ENCODE assay signal across 19 mouse cellular contexts in the genomic region with DNA sequence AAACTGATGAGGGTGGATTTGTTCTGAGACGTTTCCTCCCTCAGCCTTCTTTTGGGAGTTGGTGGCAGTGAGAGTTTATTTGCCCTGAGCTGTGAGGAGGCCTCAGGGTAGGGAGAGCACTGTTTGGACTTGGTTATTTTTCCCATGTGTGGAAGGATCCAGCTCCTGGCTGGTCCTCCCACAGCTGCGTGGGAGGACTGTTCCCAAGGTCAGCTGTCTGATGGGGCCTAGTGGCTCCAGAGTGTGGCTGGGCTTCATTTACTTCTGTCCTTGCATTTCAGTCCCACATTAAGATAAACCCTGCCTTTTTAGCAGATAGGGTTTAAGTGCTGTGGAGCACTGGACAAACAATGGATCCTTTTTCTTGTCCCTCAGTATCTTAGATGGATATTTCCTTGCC. TPM values are rescaled to one million over a fixed set of nuclear protein-coding genes. Genes with fewer than 3 reads are reported as not detected.
A peak's percentile ranks its signal among the peaks of the same experiment; 100 is the strongest.
DNase-seq lines count a peak whose midpoint lies in the region; ATAC-seq lines count a peak whose summit lies in the region.
"Had no signal": no experiment of that assay in that cellular context is flagged by ENCODE, and none has a peak within 500 bp of the region (broad histone marks: within the 10 kb centered on the region; RNA-seq: fewer than 3 reads in every experiment).

No protein-coding gene starts in this region.

- peak overlapping the region; percentile 8; the same call in 1 of the 2 replicates for H3K9ac ChIP-seq in forebrain, embryonic 12.5 days
- no peak overlapping the region for H3K9ac ChIP-seq in forebrain, embryonic 13.5 days
- H3K9ac ChIP-seq in hindbrain, embryonic 13.5 days: peak overlapping the region; percentile 21; the same call in 1 of the 2 replicates
- H3K9ac ChIP-seq in neural tube, embryonic 12.5 days: peak overlapping the region; percentile 13; the same call in 1 of the 2 replicates
- H3K9ac ChIP-seq in stomach, embryonic 15.5 days: no peak overlapping the region
- H3K9ac ChIP-seq: embryonic facial prominence, embryonic 13.5 days; hindbrain, embryonic 14.5 days; liver, embryonic 12.5 days; lung, embryonic 15.5 days had no signal

- no peak for DNase-seq in hindbrain, embryonic 10.5 days (ENCODE audit: low spot score)
- DNase-seq in neural tube, embryonic 10.5 days (ENCODE audit: extremely low spot score, low spot score): no peak
- DNase-seq in cerebellum, postnatal 14 days: no peak
- DNase-seq: cerebellum, adult 11 months; thymus, adult 2 months had no signal

- no peak for ATAC-seq in forebrain, embryonic 12.5 days (ENCODE audit: low FRiP score)
- ATAC-seq in forebrain, embryonic 13.5 days: no peak
- no peak for ATAC-seq in hindbrain, embryonic 13.5 days (ENCODE audit: low FRiP score)
- no peak for ATAC-seq in neural tube, embryonic 12.5 days (ENCODE audit: low FRiP score, low read depth)
- ATAC-seq in stomach, embryonic 15.5 days (ENCODE audit: insufficient read depth, low FRiP score, low read depth): no peak
- ATAC-seq: intestine, postnatal 0 days; liver, embryonic 12.5 days; Patski had no signal

- WGBS in forebrain, embryonic 12.5 days: 74% methylated on average over 2 of the region's 2 CpGs
- WGBS in forebrain, embryonic 13.5 days: 71% methylated on average over 2 of the region's 2 CpGs
- WGBS in hindbrain, embryonic 13.5 days: 66% methylated on average over 2 of the region's 2 CpGs
- 75% methylated on average over 2 of the region's 2 CpGs for WGBS in hindbrain, embryonic 10.5 days
- 69% methylated on average over 2 of the region's 2 CpGs for WGBS in neural tube, embryonic 12.5 days
- WGBS in stomach, embryonic 15.5 days: 44% methylated on average over 2 of the region's 2 CpGs

- H3K27ac ChIP-seq in forebrain, embryonic 12.5 days: no peak overlapping the region
- no peak overlapping the region for H3K27ac ChIP-seq in forebrain, embryonic 13.5 days
- H3K27ac ChIP-seq in hindbrain, embryonic 13.5 days: peak overlapping the region; percentile 24; the same call in 1 of the 2 replicates
- H3K27ac ChIP-seq in hindbrain, embryonic 10.5 days: no peak overlapping the region
- H3K27ac ChIP-seq in neural tube, embryonic 12.5 days: no peak overlapping the region
- H3K27ac ChIP-seq in stomach, embryonic 15.5 days: peak overlapping the region; percentile 35; the same call in 1 of the 2 replicates
- H3K27ac ChIP-seq: forebrain, embryonic 10.5 days; hindbrain, embryonic 14.5 days; liver, embryonic 12.5 days; lung, embryonic 15.5 days had no signal

- H3K4me3 ChIP-seq in forebrain, embryonic 12.5 days (replicated peaks): no peak overlapping the region
- H3K4me3 ChIP-seq in forebrain, embryonic 13.5 days: no peak overlapping the region
- H3K4me3 ChIP-seq in hindbrain, embryonic 13.5 days: no peak overlapping the region
- H3K4me3 ChIP-seq in hindbrain, embryonic 10.5 days: no peak overlapping the region
- H3K4me3 ChIP-seq in neural tube, embryonic 12.5 days: no peak overlapping the region
- H3K4me3 ChIP-seq in stomach, embryonic 15.5 days (replicated peaks): no peak overlapping the region
- H3K4me3 ChIP-seq: embryonic facial prominence, embryonic 13.5 days; forebrain, embryonic 10.5 days; liver, embryonic 12.5 days; lung, embryonic 15.5 days had no signal

- H3K4me2 ChIP-seq in forebrain, embryonic 12.5 days: no peak overlapping the region
- no peak overlapping the region for H3K4me2 ChIP-seq in forebrain, embryonic 13.5 days
- H3K4me2 ChIP-seq in hindbrain, embryonic 13.5 days: no peak overlapping the region
- no peak overlapping the region for H3K4me2 ChIP-seq in neural tube, embryonic 12.5 days (replicated peaks)
- no peak overlapping the region for H3K4me2 ChIP-seq in stomach, embryonic 15.5 days
- H3K4me2 ChIP-seq: embryonic facial prominence, embryonic 13.5 days; hindbrain, embryonic 14.5 days; liver, embryonic 12.5 days; lung, embryonic 15.5 days had no signal

- no peaks in the 10 kb centered on the region for H3K27me3 ChIP-seq in forebrain, embryonic 12.5 days
- no peaks in the 10 kb centered on the region for H3K27me3 ChIP-seq in forebrain, embryonic 13.5 days
- H3K27me3 ChIP-seq in hindbrain, embryonic 13.5 days: no peaks in the 10 kb centered on the region
- H3K27me3 ChIP-seq in hindbrain, embryonic 10.5 days (ENCODE audit: insufficient read depth, poor library complexity, severe bottlenecking): no peaks in the 10 kb centered on the region
- no peaks in the 10 kb centered on the region for H3K27me3 ChIP-seq in neural tube, embryonic 12.5 days (replicated peaks)
- H3K27me3 ChIP-seq in stomach, embryonic 15.5 days (replicated peaks): no peaks in the 10 kb centered on the region
- H3K27me3 ChIP-seq: embryonic facial prominence, embryonic 13.5 days; liver, embryonic 12.5 days; lung, embryonic 15.5 days; Patski had no signal

- H3K9me3 ChIP-seq in forebrain, embryonic 12.5 days: no peaks in the 10 kb centered on the region
- no peaks in the 10 kb centered on the region for H3K9me3 ChIP-seq in forebrain, embryonic 13.5 days (replicated peaks)
- H3K9me3 ChIP-seq in hindbrain, embryonic 13.5 days: no peaks in the 10 kb centered on the region
- no peaks in the 10 kb centered on the region for H3K9me3 ChIP-seq in hindbrain, embryonic 10.5 days
- no peaks in the 10 kb centered on the region for H3K9me3 ChIP-seq in neural tube, embryonic 12.5 days
- H3K9me3 ChIP-seq in stomach, embryonic 15.5 days: no peaks in the 10 kb centered on the region
- H3K9me3 ChIP-seq: embryonic facial prominence, embryonic 13.5 days; forebrain, embryonic 10.5 days; liver, embryonic 12.5 days; lung, embryonic 15.5 days had no signal

- peaks cover 37% of the 10 kb centered on the region for H3K36me3 ChIP-seq in forebrain, embryonic 12.5 days (replicated peaks)
- H3K36me3 ChIP-seq in forebrain, embryonic 13.5 days (ENCODE audit: poor library complexity, severe bottlenecking): peaks cover 39% of the 10 kb centered on the region
- peaks cover 30% of the 10 kb centered on the region for H3K36me3 ChIP-seq in hindbrain, embryonic 13.5 days
- peaks cover 39% of the 10 kb centered on the region for H3K36me3 ChIP-seq in hindbrain, embryonic 10.5 days
- H3K36me3 ChIP-seq in neural tube, embryonic 12.5 days: peaks cover 30% of the 10 kb centered on the region
- peaks cover 15% of the 10 kb centered on the region for H3K36me3 ChIP-seq in stomach, embryonic 15.5 days

- peaks cover 18% of the 10 kb centered on the region for H3K4me1 ChIP-seq in forebrain, embryonic 12.5 days
- H3K4me1 ChIP-seq in forebrain, embryonic 13.5 days: peaks cover 19% of the 10 kb centered on the region
- H3K4me1 ChIP-seq in hindbrain, embryonic 13.5 days (replicated peaks): peaks cover 29% of the 10 kb centered on the region
- peaks cover 17% of the 10 kb centered on the region for H3K4me1 ChIP-seq in hindbrain, embryonic 10.5 days (replicated peaks)
- H3K4me1 ChIP-seq in neural tube, embryonic 12.5 days: peaks cover 15% of the 10 kb centered on the region
- H3K4me1 ChIP-seq in stomach, embryonic 15.5 days: peaks cover 13% of the 10 kb centered on the region; the same call in 1 of the 2 replicates

RNA-seq across cellular contexts. Expression of gene Pabpn1, which starts 5.1 kb away (rescaled TPM):
- 199 and 211 TPM in 2 replicates for polyA plus RNA-seq in forebrain, embryonic 12.5 days (2016; fragmentation: Nextera tagmentation; extraction: Ambion mirVana)
- 167 and 171 TPM in 2 replicates for polyA plus RNA-seq in forebrain, embryonic 13.5 days (2015; fragmentation: Nextera tagmentation; extraction: Ambion mirVana)
- polyA plus RNA-seq in hindbrain, embryonic 13.5 days (2015; fragmentation: Nextera tagmentation; extraction: Ambion mirVana): 165 and 167 TPM in 2 replicates
- 160 TPM in 2 replicates for polyA plus RNA-seq in hindbrain, embryonic 10.5 days (2016; fragmentation: Nextera tagmentation; extraction: Ambion mirVana)
- 214 and 236 TPM in 2 replicates for polyA plus RNA-seq in neural tube, embryonic 12.5 days (2016; fragmentation: Nextera tagmentation; extraction: Ambion mirVana)
- polyA plus RNA-seq in stomach, embryonic 15.5 days (2015; fragmentation: Nextera tagmentation; extraction: Ambion mirVana): 111 and 113 TPM in 2 replicates

RNA-seq across cellular contexts. Expression of gene Gm20521, which starts 14.2 kb away (rescaled TPM):
- polyA plus RNA-seq in forebrain, embryonic 12.5 days (2016; fragmentation: Nextera tagmentation; extraction: Ambion mirVana): 0.27 TPM in 1 of 2 replicates, not detected in the other
- 0.30 TPM in 1 of 2 replicates, not detected in the other for polyA plus RNA-seq in forebrain, embryonic 13.5 days (2015; fragmentation: Nextera tagmentation; extraction: Ambion mirVana)
- polyA plus RNA-seq in hindbrain, embryonic 13.5 days (2015; fragmentation: Nextera tagmentation; extraction: Ambion mirVana): 0.34 TPM in 1 of 2 replicates, not detected in the other
- polyA plus RNA-seq in hindbrain, embryonic 10.5 days (2016; fragmentation: Nextera tagmentation; extraction: Ambion mirVana): 0.29 TPM in 1 of 2 replicates, not detected in the other
- not detected in 2 replicates for polyA plus RNA-seq in neural tube, embryonic 12.5 days (2016; fragmentation: Nextera tagmentation; extraction: Ambion mirVana)
- 0.19 and 0.53 TPM in 2 replicates for polyA plus RNA-seq in stomach, embryonic 15.5 days (2015; fragmentation: Nextera tagmentation; extraction: Ambion mirVana)
- polyA plus RNA-seq: forebrain, embryonic 10.5 days; hindbrain, embryonic 14.5 days; liver, embryonic 12.5 days; lung, embryonic 15.5 days; neural tube, embryonic 14.5 days; spleen, adult 2 months had no signal

RNA-seq across cellular contexts. Expression of gene Bcl2l2, which starts 14.3 kb away (rescaled TPM):
- polyA plus RNA-seq in forebrain, embryonic 12.5 days (2016; fragmentation: Nextera tagmentation; extraction: Ambion mirVana): 3.3 and 3.4 TPM in 2 replicates
- 3.4 and 4.1 TPM in 2 replicates for polyA plus RNA-seq in forebrain, embryonic 13.5 days (2015; fragmentation: Nextera tagmentation; extraction: Ambion mirVana)
- polyA plus RNA-seq in hindbrain, embryonic 13.5 days (2015; fragmentation: Nextera tagmentation; extraction: Ambion mirVana): 3.6 and 4.7 TPM in 2 replicates
- polyA plus RNA-seq in hindbrain, embryonic 10.5 days (2016; fragmentation: Nextera tagmentation; extraction: Ambion mirVana): 2.2 and 3.0 TPM in 2 replicates
- 3.8 and 4.1 TPM in 2 replicates for polyA plus RNA-seq in neural tube, embryonic 12.5 days (2016; fragmentation: Nextera tagmentation; extraction: Ambion mirVana)
- polyA plus RNA-seq in stomach, embryonic 15.5 days (2015; fragmentation: Nextera tagmentation; extraction: Ambion mirVana): 4.2 and 4.3 TPM in 2 replicates

RNA-seq across cellular contexts. Expression of gene Slc22a17, which starts 15.5 kb away (rescaled TPM):
- polyA plus RNA-seq in forebrain, embryonic 12.5 days (2016; fragmentation: Nextera tagmentation; extraction: Ambion mirVana): 93.3 and 97.8 TPM in 2 replicates
- polyA plus RNA-seq in forebrain, embryonic 13.5 days (2015; fragmentation: Nextera tagmentation; extraction: Ambion mirVana): 90.8 and 102 TPM in 2 replicates
- 148 and 158 TPM in 2 replicates for polyA plus RNA-seq in hindbrain, embryonic 13.5 days (2015; fragmentation: Nextera tagmentation; extraction: Ambion mirVana)
- polyA plus RNA-seq in hindbrain, embryonic 10.5 days (2016; fragmentation: Nextera tagmentation; extraction: Ambion mirVana): 45.2 and 62.5 TPM in 2 replicates
- polyA plus RNA-seq in neural tube, embryonic 12.5 days (2016; fragmentation: Nextera tagmentation; extraction: Ambion mirVana): 126 and 131 TPM in 2 replicates
- polyA plus RNA-seq in stomach, embryonic 15.5 days (2015; fragmentation: Nextera tagmentation; extraction: Ambion mirVana): 45.5 and 48.6 TPM in 2 replicates

RNA-seq across cellular contexts. Expression of gene Ppp1r3e, which starts 20.1 kb away (rescaled TPM):
- 1.1 and 1.3 TPM in 2 replicates for polyA plus RNA-seq in forebrain, embryonic 12.5 days (2016; fragmentation: Nextera tagmentation; extraction: Ambion mirVana)
- polyA plus RNA-seq in forebrain, embryonic 13.5 days (2015; fragmentation: Nextera tagmentation; extraction: Ambion mirVana): 1.4 and 2.0 TPM in 2 replicates
- 1.5 and 2.4 TPM in 2 replicates for polyA plus RNA-seq in hindbrain, embryonic 13.5 days (2015; fragmentation: Nextera tagmentation; extraction: Ambion mirVana)
- 0.38 and 0.44 TPM in 2 replicates for polyA plus RNA-seq in hindbrain, embryonic 10.5 days (2016; fragmentation: Nextera tagmentation; extraction: Ambion mirVana)
- 1.1 and 1.4 TPM in 2 replicates for polyA plus RNA-seq in neural tube, embryonic 12.5 days (2016; fragmentation: Nextera tagmentation; extraction: Ambion mirVana)
- polyA plus RNA-seq in stomach, embryonic 15.5 days (2015; fragmentation: Nextera tagmentation; extraction: Ambion mirVana): 2.4 and 2.7 TPM in 2 replicates

Comparison
In these comparisons a context has a peak if more than half of its experiments do, and no peak if none do; other contexts are left out.
1. H3K27ac ChIP-seq: peak in hindbrain, embryonic 13.5 days (single experiment) and stomach, embryonic 15.5 days (single experiment); none in forebrain, embryonic 12.5 days (single experiment), forebrain, embryonic 13.5 days (single experiment), hindbrain, embryonic 10.5 days (single experiment) and neural tube, embryonic 12.5 days (single experiment).
2. H3K9ac ChIP-seq: peak in forebrain, embryonic 12.5 days (single experiment), hindbrain, embryonic 13.5 days (single experiment) and neural tube, embryonic 12.5 days (single experiment); none in forebrain, embryonic 13.5 days (single experiment) and stomach, embryonic 15.5 days (single experiment).